Mouse (Mus musculus) brain, embryonic 14.5 days (tissue): ENCODE data around the gene Pigm.

ENCODE experiments used
- CTCF ChIP-seq: fragments of 200-500 bp; IDR thresholded peaks from 2 replicates; pipeline ENCODE4 v1.5.1; 2012; ENCODE audit warnings: inconsistent platforms, mild to moderate bottlenecking, moderate library complexity, borderline replicate concordance; ENCODE audit not compliant: insufficient read depth, insufficient read length; ENCODE audit errors: extremely low read depth
- POLR2A ChIP-seq: fragments of 200-500 bp; IDR thresholded peaks from 2 replicates; pipeline ENCODE4 v1.6.1; 2012; ENCODE audit warnings: mild to moderate bottlenecking, inconsistent platforms, borderline replicate concordance; ENCODE audit not compliant: poor library complexity, insufficient read depth, insufficient read length, severe bottlenecking; ENCODE audit errors: extremely low read depth

- no peak for TF ChIP-seq CTCF
- TF ChIP-seq POLR2A = no peak
These were observed 41.8 kb downstream of the Pigm start for GRCm38 (mm10) chr1:172418173-172418572.
